Mouse (Mus musculus): ENCODE results near the gene Stum. TPM values are rescaled to one million over a fixed set of nuclear protein-coding genes. Genes with fewer than 3 reads are reported as not detected.
A peak's percentile ranks its signal among the peaks of the same experiment; 100 is the strongest.

The Stum gene
- total RNA-seq, 2 experiments from 2014 or later, result not detected

DNA sequence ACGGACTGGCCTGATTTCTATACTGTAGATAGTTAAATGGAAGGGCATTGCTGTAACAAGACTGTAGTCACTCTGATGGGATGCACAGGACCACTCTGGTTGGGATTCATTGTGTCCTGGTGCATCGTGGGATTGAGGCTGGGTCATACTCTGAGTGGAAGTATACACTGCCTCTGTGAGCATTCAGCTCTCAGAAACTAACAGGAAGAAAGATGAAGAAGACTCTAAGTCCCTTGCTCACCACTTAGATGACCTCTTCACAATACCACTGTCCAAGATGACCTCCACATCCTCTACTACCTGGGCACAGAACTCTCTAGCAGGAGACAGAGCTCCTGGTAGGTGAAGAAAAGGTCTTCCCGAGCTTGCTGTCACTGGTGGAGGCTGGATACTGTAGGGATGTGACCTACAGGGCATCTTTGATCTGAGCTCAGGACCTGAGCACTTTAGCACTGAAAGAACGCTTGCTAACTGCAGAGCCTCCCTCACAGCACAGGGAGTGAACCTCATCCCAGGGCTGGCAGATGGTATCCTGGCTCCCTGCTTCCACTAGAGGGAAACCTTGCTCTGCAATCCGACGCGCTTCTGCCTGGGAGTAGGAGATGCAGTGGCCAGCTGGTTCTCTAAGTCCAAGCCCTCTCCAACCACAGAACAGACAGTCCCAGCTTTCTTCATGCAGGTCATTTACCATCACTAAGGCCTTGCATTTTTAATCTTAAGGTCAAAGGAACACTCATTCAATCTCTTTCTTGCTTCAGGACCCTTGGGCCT is 49.3 kb downstream of the Stum start:
- peak; percentile 49 for ATAC-seq (replicated peaks; ENCODE audit: low FRiP score, low TSS enrichment, poor library complexity, severe bottlenecking)

DNA sequence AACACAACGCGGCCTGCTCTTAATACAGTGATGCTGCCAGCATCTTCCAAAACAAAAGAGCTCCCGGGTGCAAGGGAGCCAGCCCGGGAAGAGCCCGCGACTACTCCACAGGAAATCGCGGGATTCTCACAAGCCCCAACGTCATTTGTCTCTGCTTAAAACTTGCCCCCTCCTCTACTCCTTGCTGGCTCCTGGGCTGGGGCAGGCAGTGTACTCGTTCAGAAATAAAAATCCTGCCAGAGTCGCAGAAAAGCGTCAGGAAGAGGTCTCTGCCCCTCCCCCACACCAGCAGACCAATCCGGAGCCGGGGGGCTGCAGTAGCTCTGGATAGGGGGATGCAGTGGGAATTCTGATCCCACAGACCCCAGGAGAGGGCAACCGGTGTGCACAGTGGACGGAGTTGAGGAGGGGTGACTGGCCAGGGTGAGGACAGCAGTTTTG is 50.2 kb downstream of the Stum start:
- no peak for ATAC-seq (replicated peaks; ENCODE audit: low FRiP score, low TSS enrichment, poor library complexity, severe bottlenecking)

DNA sequence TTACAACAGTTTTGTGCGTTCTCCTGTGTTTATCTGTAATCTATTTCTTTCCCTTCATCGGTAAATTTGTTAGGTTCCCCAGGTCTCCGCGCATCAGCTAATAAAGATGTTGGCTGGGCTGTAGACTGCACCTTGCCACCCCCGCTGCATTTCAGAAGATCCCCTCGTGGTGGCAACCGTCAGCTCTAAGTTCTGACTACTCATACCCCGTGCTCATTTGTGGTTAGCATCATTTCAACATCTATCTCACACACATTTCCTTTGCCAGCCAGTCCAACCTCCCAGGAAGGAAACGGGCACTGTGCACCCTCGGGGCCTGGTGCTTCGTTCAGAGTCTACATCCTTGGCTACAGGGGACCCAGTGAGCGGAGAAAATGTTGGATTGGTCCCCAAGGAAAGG is 51.5 kb downstream of the Stum start:
- peak; percentile 66 for ATAC-seq (replicated peaks; ENCODE audit: low FRiP score, low TSS enrichment, poor library complexity, severe bottlenecking)

DNA sequence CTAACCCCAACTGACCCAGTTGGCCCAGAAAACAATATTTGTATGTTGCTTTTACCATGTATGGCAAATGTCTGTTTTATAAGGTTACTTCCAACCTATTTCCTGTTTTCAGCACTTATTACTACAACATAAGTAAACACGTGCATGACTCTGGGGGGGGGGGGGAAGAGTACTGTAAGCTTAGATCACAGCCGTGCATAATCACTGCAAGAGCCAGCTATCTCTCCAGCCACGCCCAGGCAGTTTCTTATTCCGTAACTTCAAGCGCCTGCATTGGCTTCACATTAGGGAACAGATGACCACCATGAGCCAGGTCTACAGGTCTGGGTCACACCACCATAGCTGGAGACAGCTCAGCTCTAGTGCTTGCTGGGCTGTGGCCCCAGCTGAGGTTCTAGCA is 53.5 kb downstream of the Stum start:
- ATAC-seq (replicated peaks; ENCODE audit: low FRiP score, low TSS enrichment, poor library complexity, severe bottlenecking), result 0 out of 2 replicates have a peak, but pooled peaks have one; percentile 25

DNA sequence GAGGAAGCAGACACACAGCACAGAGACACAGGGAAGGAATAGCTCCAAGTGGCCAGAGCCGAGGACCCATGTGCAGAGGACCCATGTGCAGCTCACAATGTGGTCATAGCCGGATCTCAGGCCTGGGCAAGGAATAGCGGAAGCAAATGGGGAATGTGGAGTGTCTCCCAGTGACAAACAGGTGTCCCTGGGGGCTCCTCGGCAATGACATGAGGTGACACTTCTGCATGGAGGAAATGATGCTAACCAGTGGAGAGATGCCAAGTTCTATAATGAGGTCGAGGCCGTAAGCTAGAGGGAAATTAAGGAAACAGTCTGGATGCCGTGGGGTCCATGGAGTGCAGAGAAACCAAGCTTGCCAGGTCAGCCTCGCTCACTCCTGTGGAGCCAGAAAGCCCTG is 54.4 kb downstream of the Stum start:
- ATAC-seq (replicated peaks; ENCODE audit: low FRiP score, low TSS enrichment, poor library complexity, severe bottlenecking), result no peak

DNA sequence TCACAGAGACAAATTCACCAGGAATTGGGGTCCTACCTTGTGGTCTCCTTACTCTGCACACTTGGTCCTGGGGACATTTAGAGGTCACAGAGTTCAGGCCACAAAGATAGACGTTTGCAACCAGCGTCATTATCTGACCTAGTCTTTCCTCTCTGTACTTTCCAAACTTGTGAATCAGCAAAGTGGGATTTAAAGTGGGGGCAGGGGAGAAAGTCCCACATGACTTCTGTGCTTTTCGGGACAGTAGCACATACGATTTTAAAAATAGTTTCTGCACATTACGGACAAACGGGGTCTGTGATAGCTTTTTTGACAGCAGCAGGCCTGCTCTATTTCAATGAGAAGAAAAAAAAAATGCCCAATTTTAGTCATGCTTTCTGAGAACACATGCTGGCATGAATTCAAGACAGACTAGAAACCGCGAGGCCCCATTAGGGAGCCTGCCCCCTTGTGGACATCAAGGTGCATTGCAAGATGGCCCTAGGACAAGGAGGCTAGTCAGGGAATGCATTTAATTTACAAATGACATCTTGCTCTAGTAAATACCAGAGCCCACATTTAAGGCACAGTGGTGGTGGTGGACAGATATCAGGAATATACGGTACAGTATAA is 55.1 kb downstream of the Stum start:
- ATAC-seq (replicated peaks; ENCODE audit: low FRiP score, low TSS enrichment, poor library complexity, severe bottlenecking), result no peak; the same call in 1 of the 2 replicates

DNA sequence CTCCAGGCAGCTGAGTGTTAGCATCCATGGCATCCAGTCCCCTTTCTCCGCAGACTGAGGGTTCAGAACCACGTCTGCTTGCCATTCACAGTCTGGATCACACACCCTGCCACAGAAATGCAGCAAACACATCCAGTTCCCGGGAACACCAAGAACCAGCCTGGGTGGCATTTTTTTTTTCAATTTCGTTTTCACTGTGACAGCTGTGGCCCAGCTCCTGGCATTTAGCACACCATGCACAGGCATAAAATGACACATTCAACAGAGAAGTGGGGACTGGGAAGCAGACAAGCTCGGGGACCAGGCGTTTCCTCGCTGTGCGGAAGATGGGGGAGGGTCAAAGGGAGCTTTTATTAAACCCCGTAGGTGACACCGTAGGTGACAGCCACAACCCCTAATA is 55.6 kb downstream of the Stum start:
- no peak for ATAC-seq (replicated peaks; ENCODE audit: low FRiP score, low TSS enrichment, poor library complexity, severe bottlenecking)

DNA sequence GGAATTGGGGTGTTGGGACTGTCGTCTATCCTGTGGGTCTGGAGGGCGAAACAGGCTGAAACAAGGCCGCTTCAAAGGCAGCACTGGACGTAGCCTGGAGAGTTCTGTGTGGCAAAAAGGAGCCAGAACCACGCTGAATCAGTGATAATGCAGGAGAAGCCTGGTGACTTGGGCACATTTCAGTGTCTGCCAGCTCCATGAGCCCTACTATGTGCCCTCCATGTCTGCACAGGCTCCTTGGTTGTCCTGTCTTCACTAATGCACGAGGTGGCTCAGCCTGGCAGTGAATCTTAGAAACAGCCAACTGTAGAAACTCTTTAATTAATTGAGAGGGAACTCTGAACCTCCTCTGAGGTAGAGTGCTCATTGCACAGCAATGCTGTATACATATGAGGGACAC is 56.9 kb downstream of the Stum start:
- no peak for ATAC-seq (replicated peaks; ENCODE audit: low FRiP score, low TSS enrichment, poor library complexity, severe bottlenecking)

DNA sequence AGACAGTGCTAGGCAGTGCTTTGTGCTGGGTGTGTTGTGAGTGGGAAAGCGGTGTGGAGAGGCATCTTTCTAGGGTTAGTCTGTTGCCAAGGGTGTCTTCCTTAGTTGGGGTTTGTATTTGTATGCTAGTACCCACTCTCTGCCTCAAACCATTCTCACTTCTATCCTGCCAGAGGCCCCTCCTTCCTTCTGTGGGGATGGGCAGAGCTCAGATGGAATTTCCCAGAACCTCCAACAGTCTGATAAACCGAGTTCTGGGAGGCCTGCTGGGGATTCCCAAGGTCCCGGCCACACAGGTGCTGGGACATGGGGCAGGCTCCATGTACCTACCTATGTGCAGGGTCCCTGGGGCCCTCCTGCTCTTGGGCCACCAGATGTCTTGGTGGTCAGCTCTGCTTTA is 59.4 kb downstream of the Stum start:
- no peak for ATAC-seq (replicated peaks; ENCODE audit: low FRiP score, low TSS enrichment, poor library complexity, severe bottlenecking)

DNA sequence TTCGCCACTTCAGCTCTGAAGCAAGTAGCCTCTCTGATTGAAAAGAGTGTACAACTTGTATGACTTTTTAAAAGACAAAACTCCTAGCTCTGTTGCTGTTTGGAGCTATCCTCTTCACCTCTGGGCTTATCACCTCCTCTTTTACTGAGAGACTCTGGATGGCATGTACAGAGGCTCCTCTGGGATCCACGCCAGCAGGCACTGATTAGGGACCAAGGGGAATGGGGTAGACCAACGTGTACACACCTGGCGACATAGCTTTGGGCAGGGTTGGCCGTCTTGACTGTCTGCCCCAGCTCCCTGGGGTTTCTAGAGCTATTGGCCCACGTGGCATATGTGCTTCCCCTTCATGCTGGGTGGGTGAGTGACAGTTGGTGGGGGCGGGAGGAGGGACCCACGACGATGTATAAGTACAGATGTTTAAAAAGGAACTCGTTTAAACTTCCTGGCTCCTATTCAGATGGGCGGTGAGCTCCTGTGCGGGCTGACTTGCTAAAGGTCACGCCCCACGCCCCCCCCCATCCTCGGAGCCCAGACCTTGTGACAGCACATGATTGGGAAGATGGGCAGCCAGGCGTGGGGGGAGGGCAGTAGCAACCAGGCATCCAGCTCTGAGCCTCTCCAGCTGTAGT is 60.2 kb downstream of the Stum start:
- ATAC-seq (replicated peaks; ENCODE audit: low FRiP score, low TSS enrichment, poor library complexity, severe bottlenecking), result 0 out of 2 replicates have a peak, but pooled peaks have one; percentile 20

DNA sequence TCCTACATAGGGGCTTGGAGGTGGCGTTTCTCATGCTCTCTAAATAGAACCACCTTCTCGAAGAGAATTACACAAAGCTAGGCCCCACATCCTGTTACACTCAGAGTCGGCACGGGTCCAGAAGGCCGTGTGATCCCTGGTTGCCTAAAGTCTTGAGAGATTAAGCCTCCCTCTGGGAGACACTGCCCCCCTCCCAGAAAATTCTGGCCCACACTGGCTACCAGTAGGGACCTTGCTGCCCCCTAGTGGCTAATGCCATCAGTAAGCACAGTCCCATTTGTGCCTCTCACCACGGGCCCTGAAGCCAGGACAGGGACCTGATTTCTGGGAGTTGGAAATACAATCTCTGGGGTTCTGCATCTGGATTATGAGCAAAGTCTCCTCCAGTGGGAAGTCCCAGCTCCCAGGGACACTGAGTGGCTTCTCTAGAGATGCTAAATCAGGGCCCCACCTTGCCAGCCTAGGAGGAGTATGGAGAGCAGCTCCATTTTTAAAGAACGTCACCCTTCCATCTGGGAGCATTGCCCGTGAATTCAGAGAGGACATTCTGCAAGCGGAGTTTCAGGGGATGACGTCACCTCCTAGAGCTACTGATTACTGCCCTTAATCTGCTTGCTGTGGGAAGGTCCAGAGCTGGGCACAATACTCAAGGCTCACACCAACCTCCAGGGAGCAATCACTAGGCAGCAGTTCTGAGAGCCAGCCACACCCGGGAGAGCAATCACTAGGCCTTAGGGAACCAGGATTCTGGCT is 61.1 kb downstream of the Stum start:
- peak; percentile 68 for ATAC-seq (replicated peaks; ENCODE audit: low FRiP score, low TSS enrichment, poor library complexity, severe bottlenecking)

DNA sequence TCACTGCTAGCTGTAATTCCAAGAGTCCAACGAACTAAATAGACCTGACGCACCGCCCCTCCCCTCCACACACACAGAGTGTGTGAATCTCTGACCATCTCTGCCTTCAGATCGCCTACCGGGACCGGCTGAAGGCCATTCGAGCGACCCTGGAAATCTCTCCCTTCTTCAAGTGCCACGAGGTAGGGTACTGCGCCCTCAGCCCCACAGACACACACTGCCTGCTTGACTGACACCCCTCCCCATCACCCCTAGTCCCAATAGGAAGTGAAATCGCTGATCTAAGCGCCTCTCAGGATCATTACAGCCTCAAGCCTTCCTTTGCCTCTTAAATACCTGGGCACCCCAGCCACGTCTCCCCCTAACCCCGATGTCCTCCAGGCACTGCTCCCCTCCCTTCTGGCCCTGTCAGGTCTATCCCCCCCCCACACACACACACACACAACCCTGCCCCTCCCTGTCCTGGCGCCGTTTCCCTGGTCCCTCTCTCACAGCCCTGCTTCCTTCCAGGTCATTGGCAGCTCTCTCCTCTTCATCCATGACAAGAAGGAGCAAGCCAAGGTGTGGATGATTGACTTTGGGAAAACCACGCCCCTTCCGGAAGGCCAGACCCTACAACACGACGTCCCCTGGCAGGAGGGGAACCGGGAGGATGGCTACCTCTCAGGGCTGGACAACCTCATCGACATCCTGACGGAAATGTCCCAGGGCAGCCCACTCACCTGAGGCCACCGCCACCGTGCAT is 62.0 kb downstream of the Stum start:
- no peak for ATAC-seq (replicated peaks; ENCODE audit: low FRiP score, low TSS enrichment, poor library complexity, severe bottlenecking)

DNA sequence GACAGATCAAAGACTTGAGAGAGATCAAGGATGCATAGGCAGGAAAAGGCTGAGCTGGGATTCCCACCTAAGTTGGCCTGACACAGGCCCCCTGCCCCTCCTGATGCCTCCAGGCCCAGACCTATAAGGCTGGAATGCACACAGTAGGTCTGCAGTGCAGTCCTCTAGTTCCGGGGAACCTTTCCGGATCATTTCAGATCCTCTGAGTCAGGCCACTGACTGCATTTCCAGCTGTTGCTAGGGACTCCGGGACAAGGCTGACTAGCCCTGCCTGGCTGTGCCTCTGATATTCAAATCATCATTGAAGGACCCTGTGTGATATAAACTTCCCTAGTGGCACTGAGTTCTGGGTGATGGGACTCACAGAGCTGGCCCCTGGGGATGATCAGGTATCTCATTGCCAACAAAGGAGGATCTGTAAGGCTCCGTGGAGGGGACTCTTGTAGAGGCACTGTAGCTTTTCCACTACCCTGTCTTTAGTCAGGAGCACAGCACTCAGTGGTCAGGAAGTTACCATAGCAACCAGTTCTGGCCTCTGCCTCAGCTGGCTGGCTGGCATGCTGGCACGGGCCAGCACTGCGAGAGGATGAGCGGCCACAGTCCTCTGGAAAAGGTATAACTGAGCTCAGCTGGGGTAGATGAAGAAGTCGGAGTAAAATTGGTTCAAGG is 62.7 kb downstream of the Stum start:
- no peak for ATAC-seq (replicated peaks; ENCODE audit: low FRiP score, low TSS enrichment, poor library complexity, severe bottlenecking)

DNA sequence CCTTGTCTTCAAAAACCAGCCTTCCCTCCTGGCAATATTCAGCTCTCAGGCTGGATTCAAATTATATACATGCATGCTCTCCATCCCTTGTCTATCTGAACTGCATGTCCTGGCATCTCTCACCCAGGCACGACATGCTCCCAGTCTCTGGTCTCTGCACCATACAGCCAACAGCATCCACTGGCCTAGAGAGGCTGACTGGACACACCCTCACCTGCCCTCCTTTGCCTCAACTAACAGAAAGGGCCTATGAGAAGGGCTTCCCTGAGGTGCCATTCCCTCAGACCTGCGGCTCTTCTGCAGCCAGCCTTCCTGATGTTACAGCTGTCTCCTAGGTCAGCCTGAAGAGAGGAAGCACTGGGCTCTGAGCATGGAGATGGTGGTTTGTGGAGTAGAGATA is 64.2 kb downstream of the Stum start:
- ATAC-seq (replicated peaks; ENCODE audit: low FRiP score, low TSS enrichment, poor library complexity, severe bottlenecking), result no peak

DNA sequence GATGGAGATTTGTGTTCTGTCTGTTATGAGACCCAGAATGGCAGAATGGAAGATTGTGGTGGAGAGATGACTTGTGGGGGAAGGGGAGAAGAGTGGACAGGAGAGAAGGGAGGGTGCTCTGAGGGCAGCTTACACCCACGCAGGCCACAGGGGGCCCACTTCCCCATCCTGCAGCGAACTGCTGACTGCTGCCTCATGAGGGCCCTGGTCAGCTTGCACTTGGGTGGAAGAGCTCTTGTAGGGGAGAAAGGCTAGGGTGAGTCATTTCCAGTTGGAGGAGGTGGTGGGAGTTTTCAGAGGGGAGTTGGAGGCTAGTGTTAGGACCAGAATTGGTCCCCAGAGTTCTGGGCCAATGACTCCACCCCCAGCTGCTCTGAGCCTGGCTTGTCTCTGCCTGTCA is 66.2 kb downstream of the Stum start:
- ATAC-seq (replicated peaks; ENCODE audit: low FRiP score, low TSS enrichment, poor library complexity, severe bottlenecking), result no peak

DNA sequence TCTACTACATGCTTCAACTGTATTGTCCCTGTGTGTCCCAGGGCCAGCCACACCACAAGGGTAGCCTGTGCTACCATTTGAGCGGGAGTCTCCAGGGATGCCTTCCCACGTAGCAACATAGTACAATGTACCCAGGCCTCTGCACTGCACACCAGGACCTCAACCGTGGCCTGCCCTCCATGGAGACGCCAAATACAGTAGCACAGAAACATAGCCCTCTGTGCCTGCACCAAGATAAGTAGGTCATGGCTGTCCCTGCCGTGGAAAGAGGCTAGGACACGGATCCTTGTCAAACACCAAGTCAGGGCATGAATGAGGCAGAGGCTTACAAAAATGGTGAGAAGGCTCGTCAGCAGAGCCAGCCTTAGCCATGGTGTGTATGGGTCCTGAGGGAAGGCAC is 67.5 kb downstream of the Stum start:
- no peak for ATAC-seq (replicated peaks; ENCODE audit: low FRiP score, low TSS enrichment, poor library complexity, severe bottlenecking)

DNA sequence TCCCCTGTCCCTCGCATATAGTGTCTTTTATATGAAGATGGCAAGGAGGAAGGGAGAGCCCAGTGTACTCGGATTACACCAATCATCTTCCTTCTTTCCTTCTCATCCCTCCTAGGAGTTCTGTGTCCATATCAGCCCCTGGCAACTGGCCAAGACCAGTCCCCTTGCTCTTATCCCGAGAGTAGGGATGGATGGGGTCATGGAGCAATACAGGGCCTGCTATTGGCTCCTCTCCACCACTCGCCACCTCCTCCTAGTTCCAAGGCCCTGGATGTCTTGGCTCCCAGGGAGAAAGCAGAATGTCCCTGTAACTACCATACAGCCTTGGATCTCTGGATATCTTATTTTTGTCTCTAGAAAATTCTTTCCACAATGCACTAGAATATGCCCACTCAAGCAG is 68.2 kb downstream of the Stum start:
- ATAC-seq (replicated peaks; ENCODE audit: low FRiP score, low TSS enrichment, poor library complexity, severe bottlenecking), result no peak

DNA sequence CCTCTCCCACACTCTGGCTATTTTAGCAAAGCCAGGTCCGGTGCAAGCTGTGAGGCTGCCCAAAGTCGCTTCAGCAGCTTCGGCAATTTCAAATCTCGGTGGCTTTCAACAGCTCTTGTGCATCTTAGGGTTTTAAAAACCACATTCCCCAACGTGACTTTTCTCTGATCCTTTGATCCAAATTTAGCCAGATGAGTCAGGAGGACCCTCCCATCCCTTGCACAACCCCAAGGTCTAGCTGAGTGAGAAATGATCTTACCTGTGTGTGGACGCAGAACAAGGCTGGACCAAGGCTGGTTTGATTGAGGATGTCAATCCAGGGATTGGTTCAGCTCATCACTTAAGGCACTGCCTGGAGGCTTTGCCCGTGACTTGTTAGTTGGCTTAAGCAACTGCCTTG is 73.0 kb downstream of the Stum start:
- ATAC-seq (replicated peaks; ENCODE audit: low FRiP score, low TSS enrichment, poor library complexity, severe bottlenecking), result no peak

DNA sequence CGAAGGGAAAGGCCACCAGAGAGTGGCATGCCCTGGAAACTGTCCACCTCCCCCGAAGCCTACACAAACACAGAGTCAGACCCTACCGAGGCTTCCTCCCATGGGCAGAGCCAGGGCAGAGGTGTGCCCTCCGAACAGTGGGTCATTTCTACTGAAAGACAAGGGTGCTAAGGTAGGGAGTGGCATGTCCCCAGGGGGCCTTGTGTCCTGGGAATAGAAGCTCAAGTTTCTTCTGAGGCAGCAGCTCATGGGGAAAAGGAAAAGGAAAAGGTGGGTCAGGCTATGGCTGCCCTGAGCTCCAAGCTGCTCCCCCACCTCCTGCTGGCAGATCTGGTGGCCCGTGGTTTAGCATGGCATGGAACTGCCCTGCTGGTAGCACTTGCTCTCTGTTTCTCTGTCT is 73.5 kb downstream of the Stum start:
- no peak for ATAC-seq (replicated peaks; ENCODE audit: low FRiP score, low TSS enrichment, poor library complexity, severe bottlenecking)

Data from megakaryocyte-erythroid progenitor cell, adult 5-6 weeks (primary cell).